Mouse (Mus musculus): Measurements from ENCODE around the gene Olfr508. TPM values are rescaled to one million over a fixed set of nuclear protein-coding genes. Genes with fewer than 3 reads are reported as not detected.
"Not testable (repeated sequence)": the region's sequence is repeated elsewhere in the genome, so short reads cannot be mapped to it uniquely, and the experiment has no call there.

Gene Olfr508
- total RNA-seq (2022) = not detected

DNA sequence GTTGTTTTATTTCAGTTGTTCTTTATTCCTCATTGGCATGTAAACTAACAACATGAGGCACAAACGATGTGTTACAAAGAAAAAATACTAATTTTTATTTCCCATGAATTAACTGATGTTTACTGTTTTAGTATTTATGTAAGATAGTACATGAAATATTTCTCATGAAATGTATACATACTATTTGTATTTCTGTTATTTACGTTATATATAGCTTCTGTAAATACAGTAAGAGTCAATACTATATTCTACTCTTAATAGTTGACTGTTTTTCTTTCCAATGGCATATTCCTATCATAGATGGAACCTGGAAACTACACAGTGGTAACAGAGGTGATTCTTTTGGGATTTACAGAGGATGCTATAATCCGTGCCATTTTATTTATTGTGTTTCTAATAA, at the start of gene Olfr508:
TSS of gene Olfr508 (plus strand) at position 301 of the 400 bp plus-strand sequence.
- DNase-seq = no peak

DNA sequence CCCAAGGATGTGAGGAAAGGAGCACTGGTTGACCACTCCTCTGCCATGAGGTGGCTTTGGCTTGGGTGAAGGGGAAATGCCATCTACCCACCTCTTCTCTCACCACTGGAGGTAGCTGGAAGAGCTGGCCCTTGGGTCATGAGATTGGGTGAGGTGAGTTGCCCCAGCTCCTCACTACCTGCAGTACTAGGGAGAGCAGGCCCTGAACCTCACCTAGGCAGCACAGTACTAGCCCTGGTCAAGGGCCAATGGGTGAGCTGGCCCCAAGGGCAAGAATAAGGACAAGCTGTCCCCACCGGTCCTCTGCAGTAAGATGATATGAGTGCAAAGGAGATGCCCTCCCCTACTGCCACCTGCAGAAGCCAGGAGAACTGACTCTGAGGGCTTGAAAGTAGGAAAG, 40.0 kb upstream of the Olfr508 start:
- no peak for DNase-seq

DNA sequence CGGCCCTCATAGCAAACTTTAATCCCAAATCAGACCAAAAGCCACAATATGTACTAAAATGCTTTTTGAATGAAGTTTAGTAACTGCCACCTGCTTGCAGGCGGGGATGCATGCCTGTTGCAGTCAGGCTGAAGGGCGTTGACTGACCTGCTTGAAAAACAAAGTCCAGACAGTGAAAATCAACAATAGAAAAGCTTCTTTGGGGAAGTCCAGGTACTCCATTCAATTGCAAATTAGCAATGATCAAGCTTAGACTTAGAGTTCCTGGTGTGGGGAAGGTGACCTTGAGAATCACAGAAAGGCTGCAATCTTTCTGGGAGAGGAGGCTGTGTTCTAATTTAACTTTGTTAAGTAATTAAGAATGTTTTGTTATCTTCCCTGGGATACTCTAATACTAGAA, 27.9 kb upstream of the Olfr508 start:
- DNase-seq = not testable (repeated sequence)

DNA sequence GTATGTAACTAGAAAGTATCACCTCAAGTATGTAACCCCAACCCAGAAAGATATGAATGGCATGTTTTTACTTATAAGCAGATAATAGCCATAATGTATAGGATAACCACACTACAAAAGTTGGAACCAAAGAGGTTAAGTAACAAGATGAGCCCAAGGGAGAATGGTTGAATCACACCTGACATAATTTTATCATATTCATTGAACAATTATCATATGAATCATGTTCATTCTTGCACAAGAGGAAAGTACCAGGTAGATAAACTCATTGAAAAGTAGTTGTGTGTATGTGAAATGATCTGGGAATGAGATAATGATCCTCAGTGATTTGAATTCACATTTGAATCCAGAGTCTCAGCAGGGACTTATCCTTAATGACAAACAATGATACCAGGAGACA, 19.3 kb upstream of the Olfr508 start, which contains the start of gene Olfr506:
TSS of gene Olfr506 (plus strand) at position 301 of the 400 bp plus-strand sequence.
- no peak for DNase-seq

DNA sequence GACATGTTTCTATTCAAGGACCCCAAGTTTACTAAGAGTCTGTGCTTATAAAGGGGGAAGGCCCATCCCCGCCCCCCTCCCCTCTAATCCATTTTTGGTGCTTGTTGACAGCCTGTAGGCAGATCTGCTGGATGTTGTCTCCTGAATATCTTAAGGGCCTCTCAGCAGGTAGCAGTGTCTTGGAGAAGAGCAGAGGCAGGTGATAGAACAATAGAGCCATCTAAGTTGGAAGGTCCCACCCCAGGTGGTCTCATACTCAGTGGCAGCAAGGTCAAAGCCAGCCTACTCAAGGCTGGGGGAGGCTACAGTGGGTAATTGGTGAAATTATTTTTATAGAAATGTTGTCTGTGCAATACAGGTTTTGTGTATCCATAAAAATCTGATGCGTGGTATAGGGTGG, 15.7 kb upstream of the Olfr508 start:
- no peak for DNase-seq

DNA sequence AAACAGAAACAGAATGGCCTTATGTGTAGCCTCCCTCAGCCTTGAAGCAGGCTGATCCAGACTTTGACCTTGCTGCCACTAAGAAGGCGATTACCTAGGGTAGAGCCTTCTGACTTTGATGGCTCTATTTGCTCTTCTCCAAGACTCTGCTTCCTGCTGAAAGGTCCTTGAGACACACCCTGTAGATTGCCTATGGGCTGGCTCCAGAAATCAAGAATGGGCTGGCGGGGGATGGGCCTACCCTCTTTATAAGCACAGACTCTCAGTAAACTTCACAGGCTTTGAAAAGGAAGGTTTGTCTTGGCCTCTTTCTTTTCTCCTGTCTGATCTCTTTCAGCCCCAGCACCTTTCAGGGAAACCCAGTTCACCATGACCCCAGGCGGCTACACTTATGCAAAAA, 13.0 kb upstream of the Olfr508 start:
- not testable (repeated sequence) for DNase-seq

DNA sequence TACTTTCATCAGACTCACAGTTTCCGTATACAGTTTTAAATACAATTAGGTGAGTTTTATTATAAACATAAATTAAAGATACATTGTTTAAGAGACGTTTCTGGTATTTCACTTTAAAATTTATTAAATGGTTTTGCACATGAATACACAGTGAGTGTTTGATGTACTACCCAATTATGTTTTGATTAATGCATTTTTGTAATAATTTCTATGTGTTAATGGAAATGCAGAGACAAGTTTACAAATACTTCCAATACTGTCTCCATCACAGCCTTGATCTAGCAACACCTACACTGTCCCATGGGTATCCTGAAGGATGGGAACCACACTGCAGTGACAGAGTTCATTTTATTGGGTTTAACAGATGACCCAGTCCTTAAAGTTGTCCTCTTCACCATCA, 8.3 kb upstream of the Olfr508 start, which contains the start of gene Olfr507:
TSS of gene Olfr507 (plus strand) at position 301 of the 400 bp plus-strand sequence.
- no peak for DNase-seq

DNA sequence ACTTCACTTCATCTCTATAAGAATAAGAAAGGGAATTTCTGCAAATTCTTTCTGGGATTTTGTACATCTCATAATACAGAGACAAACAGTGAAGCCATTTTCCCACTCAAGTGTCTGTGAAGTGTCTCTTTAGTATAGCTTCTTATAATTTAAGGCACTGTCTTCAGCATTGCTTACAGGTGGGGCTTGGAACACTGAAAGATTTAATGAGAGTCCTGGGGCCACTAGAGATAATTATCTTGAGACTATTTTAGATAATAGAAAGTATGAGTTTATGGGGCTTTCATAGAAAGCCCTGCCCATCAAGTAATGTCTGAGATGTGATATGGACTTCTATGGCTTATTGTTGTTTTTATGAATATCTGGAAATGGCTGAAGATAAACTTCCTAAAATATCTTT, 22.0 kb downstream of the Olfr508 start, which contains the start of gene Olfr509:
TSS of gene Olfr509 (minus strand) at position 101 of the 400 bp plus-strand sequence.
- no peak for DNase-seq

DNA sequence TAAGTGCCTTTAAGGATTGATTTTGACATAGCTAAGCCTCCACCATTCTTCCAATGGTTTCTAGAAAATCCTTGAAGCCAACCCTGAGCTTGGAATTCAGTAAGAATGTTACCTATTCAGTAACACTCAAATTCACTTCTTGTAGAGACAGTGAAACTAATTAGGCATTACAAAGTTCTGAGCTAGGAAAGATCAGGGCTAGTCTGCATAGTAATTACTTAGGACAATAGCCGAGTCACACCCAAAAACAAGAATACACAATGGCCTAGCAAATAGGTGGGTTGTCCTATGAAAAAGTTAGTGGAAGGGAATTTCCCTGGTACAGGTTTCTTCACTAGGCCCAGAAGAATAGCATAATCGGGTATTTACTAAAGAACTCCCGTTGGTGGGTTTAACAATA, 32.6 kb downstream of the Olfr508 start:
- no peak for DNase-seq

DNA sequence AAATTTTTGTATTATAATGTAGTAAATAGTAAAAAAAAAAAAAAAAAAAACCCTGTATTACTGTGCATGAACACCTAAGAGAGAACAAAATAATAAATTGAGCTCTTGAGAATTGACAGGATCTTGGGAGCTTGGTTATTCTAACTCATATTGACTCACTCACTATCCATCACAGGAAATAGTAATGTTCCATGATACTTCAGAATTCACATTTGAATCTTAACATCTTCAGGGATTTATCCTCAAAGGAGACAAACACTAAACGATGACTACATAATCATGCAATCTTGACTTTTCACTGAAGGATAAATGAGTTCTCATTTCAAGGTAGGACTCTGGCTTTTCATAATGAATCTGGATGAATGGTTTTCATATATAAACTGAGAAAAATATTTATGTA, 36.3 kb downstream of the Olfr508 start, which contains the start of gene Olfr510:
TSS of gene Olfr510 (plus strand) at position 301 of the 400 bp plus-strand sequence.
- DNase-seq = no peak

DNA sequence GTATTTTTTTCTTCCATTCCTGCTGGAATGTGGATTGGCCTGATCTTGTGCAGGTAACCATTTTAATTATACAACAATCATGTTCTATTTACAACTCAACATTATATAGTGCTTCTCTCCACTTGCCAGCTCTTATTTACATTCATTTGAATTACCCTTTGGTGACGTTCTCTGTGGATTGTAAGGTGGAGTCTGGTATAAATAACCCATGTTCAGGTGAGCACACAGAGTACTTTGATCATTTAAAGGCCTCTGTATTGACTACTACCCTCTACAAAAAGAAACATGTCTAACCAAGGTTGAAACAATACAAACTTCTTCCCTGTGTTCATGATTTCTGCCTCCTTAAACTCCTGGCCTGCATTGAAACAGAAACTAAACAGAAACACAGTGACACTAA, 41.3 kb downstream of the Olfr508 start:
- DNase-seq = no peak

DNA sequence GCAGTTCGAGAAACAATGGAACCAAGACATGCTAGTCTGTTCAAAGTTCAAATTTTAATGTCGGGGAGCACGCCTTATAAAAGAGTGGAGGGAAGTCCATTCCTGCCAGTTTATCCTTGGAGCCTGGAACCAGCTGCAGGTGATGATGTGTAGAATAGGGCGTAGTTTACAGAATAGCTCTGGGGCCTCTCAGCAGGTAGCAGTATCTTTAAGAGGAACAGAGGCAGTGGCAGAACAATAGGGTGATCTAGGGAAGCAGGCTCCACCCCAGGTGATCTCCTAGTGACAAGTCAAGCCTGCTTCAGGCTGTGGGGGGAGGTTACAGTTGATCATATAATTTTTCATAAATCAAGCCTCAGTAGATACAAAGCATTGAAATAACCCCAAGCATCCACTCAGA, 49.1 kb downstream of the Olfr508 start:
- DNase-seq = no peak

Other genes with a start within 250 kb of the Olfr508 start
- gene Olfr495, start 236.8 kb upstream of the Olfr508 start, total RNA-seq (2022) = not detected
- not detected for gene Olfr497, start 209.6 kb upstream of the Olfr508 start, total RNA-seq (2022)
- not detected for gene Olfr498, start 164.7 kb upstream of the Olfr508 start, total RNA-seq (2022)
- gene Olfr502, start 104.9 kb upstream of the Olfr508 start, total RNA-seq (2022) = not detected
- gene Olfr503, start 85.5 kb upstream of the Olfr508 start, total RNA-seq (2022) = not detected
- not detected for gene Olfr504, start 64.2 kb upstream of the Olfr508 start, total RNA-seq (2022)
- gene Olfr506, start 19.2 kb upstream of the Olfr508 start, total RNA-seq (2022) = not detected
- not detected for gene Olfr507, start 8.2 kb upstream of the Olfr508 start, total RNA-seq (2022)
- gene Olfr509, start 21.9 kb downstream of the Olfr508 start, total RNA-seq (2022) = under 1 TPM in 1 of 4 experiments, not detected in 3; 0.18 TPM
- not detected for gene Olfr510, start 36.4 kb downstream of the Olfr508 start, total RNA-seq (2022)
- gene Olfr512, start 83.3 kb downstream of the Olfr508 start, total RNA-seq (2022) = not detected
- gene Olfr513, start 121.0 kb downstream of the Olfr508 start, total RNA-seq (2022) = not detected
- gene Olfr514, start 196.0 kb downstream of the Olfr508 start, total RNA-seq (2022) = not detected
- not detected for gene Olfr516, start 220.5 kb downstream of the Olfr508 start, total RNA-seq (2022)
- not detected for gene Olfr517, start 242.4 kb downstream of the Olfr508 start, total RNA-seq (2022)

Data from adrenal gland, adult 8-10 months (tissue).